Mouse (Mus musculus): ENCODE results near the gene Dph3.

DNA sequence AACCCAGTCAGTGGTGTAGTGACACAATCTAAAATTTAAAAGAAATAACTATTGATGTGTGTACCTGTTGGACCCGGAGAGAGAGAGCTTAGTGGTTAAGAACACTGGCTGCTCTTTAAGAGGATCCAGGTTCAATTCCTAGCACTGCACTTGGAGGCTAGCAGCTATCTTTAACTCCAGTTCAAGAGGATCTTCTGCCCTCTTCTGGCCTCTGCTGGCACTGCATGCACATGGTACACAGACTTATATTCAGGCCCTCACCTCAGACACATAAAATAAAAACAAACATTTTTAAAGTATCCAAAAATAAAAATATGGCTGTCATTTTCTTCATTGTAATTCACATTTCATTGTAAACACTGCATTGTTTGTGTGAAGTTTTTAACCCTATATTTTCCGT is 28.9 kb downstream of the Dph3 start:
- TF ChIP-seq CTCF (IDR thresholded peaks at IDR 0.05; ENCODE audit: insufficient read depth, low read depth, low read length), result no peak
- TF ChIP-seq POLR2A (IDR thresholded peaks at IDR 0.05; ENCODE audit: insufficient read depth, low read depth, low read length), result no peak
